Mouse (Mus musculus) intestine, embryonic 15.5 days (tissue): ENCODE measurements around the gene Bach2. TPM values are rescaled to one million over a fixed set of nuclear protein-coding genes. Genes with fewer than 3 reads are reported as not detected.

ENCODE experiments used
- ATAC-seq: fragments of 200-750 bp; cut with Nextera tagmentation; 2 replicates; pipeline ENCODE4 v1.8.0; 2017; ENCODE audit warnings: moderate TSS enrichment, moderate library complexity
- H3K27ac ChIP-seq: fragments of 300-500 bp; sonication (generic); 2 replicates; pipeline ENCODE4 v1.5.1; 2015; ENCODE audit warnings: mild to moderate bottlenecking, inconsistent platforms
- H3K27me3 ChIP-seq: fragments of 300-500 bp; sonication (generic); replicated peaks from 2 replicates; pipeline ENCODE4 v1.6.1; 2015; ENCODE audit warnings: inconsistent platforms
- H3K36me3 ChIP-seq: fragments of 300-500 bp; sonication (generic); 2 replicates; pipeline ENCODE4 v1.6.1; 2015; ENCODE audit warnings: inconsistent platforms
- H3K4me1 ChIP-seq: fragments of 300-500 bp; sonication (generic); replicated peaks from 2 replicates; pipeline ENCODE4 v1.6.1; 2015; ENCODE audit warnings: inconsistent platforms
- H3K4me2 ChIP-seq: fragments of 300-500 bp; sonication (generic); replicated peaks from 2 replicates; pipeline ENCODE4 v1.6.1; 2015; ENCODE audit warnings: mild to moderate bottlenecking, inconsistent platforms
- H3K4me3 ChIP-seq: fragments of 300-500 bp; sonication (generic); replicated peaks from 2 replicates; pipeline ENCODE4 v1.5.1; 2015; ENCODE audit warnings: inconsistent platforms
- H3K9ac ChIP-seq: fragments of 300-500 bp; sonication (generic); 2 replicates; pipeline ENCODE4 v1.6.1; 2015; ENCODE audit warnings: inconsistent platforms
- H3K9me3 ChIP-seq: fragments of 300-500 bp; sonication (generic); 2 replicates; pipeline ENCODE4 v1.6.1; 2016; ENCODE audit warnings: inconsistent platforms
- WGBS: fragments of 180-500 bp; shearing (Covaris S2); methylation state at CpG from one replicate; pipeline ENCODE4 v1.1.7; 2015; 5-methylcytosine and 5-hydroxymethylcytosine counted together
- polyA plus RNA-seq: library from polyadenylated mRNA; unstranded; fragments of >200 nt; fragmentation: Nextera tagmentation; extraction: Ambion mirVana; gene quantifications from 2 replicates; pipeline ENCODE4 v1.2.1, GENCODE M21; 2015

Gene Bach2
- polyA plus RNA-seq, 1 experiment from 2014 or later: 4.7 TPM

DNA sequence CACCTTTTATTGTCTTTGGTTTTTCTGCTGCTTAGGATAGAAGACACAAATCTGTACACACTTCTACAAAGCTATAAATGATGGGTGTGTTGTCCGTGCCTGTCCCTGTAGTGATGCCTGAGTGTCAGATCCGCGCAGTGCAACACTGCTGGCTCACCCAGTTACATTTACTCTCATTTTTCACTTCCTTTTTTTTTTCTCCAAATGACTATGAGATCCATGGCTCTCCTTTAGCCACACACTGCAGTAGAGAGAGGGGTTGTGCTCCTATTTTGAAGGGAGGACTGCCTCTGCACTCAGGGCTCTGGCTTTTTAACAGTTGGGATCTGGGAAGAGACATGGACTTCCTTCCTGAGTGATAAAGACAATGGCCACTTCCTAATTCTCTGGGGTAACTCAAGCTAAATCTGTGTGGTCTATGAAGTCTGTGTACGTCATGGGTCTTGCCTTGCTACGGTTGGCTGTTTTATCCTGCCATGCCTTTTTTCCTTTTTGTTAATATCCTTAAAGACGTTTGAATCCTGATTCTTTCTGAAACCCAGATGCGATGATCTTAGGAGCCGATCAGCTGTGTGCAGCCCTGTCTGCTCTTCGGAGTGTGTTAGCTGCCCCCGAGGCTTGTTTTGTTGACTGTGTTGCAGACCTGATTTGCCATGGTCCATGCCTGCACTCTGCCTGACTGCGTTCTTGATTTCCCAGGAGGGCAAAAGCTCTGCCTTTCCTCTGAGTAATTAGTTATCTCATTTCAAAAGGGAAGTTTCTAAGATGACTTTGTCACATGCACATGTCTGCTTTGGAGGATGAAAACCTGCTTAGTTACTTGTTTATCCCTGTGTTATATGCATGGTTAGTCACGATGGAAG, 120.2 kb downstream of the Bach2 start:
- no peak overlapping the region for H3K4me2 ChIP-seq
- H3K4me1 ChIP-seq: peaks cover 4% of the 10 kb centered on the region; the same call in 1 of the 2 replicates
- no peaks in the 10 kb centered on the region for H3K36me3 ChIP-seq
- no peak overlapping the region for H3K4me3 ChIP-seq
- 0 out of 2 replicates have a peak, but pooled peaks have one; percentile 25 for ATAC-seq
- H3K27me3 ChIP-seq: no peaks in the 10 kb centered on the region
- no peak overlapping the region for H3K9ac ChIP-seq
- 56% methylated on average over 12 of the region's 12 CpGs for WGBS
- no peaks in the 10 kb centered on the region for H3K9me3 ChIP-seq
- H3K27ac ChIP-seq: no peak overlapping the region

DNA sequence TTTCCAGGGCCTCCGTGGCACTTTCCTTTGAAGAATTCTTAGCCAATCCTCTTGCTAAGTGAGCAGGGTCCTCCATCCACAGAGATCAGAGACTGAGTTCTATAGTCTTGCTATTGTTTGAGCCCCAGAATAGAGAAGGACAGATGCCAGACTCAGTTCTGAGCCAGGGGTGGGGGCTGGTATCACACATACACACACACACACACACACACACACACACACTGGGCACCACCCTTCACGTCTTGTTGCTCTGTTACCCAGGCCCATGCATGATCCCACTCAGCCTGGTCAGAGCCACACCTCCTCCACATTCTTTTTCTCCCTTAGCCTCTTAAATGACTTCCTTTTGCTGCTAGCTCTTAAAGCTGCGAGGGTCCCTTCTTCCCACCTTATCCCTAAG, 121.0 kb downstream of the Bach2 start:
- H3K4me1 ChIP-seq: peaks cover 4% of the 10 kb centered on the region; the same call in 1 of the 2 replicates
- H3K27ac ChIP-seq: no peak overlapping the region
- ATAC-seq: no peak

DNA sequence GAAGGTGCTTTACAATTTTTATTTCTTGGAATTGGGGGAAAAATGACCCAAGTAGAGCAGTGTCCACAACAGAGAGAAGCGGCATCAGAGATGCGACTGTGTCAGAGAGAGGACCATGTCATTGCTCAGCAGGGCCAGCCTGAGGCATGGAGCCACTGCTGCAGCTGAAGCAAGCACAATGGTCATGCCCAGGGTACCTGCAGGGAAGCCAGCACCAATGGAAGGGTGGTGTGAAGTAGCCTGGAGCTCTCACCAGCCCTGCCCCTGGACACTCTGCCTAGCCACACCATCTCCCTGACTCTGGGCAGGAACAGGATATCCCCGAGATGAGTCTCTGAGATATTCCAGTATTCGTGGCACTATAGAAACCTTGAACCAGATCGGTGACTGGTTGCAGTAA, 121.9 kb downstream of the Bach2 start:
- ATAC-seq: no peak
- Histone ChIP-seq H3K4me3 (no peak overlapping the region), H3K27ac (no peak overlapping the region), H3K4me1 (peaks cover 4% of the 10 kb centered on the region; the same call in 1 of the 2 replicates), H3K27me3 (no peaks in the 10 kb centered on the region), H3K36me3 (no peaks in the 10 kb centered on the region), H3K9ac (no peak overlapping the region), H3K9me3 (no peaks in the 10 kb centered on the region), H3K4me2 (no peak overlapping the region)
- 88% methylated on average over 5 of the region's 5 CpGs for WGBS

More for the DNA sequence above, 121.0 kb downstream of the Bach2 start:
- H3K4me3 ChIP-seq: no peak overlapping the region
- H3K4me2 ChIP-seq: no peak overlapping the region
- no peaks in the 10 kb centered on the region for H3K27me3 ChIP-seq
- WGBS: 47% methylated on average over 3 of the region's 3 CpGs
- no peak overlapping the region for H3K9ac ChIP-seq
- no peaks in the 10 kb centered on the region for H3K9me3 ChIP-seq
- H3K36me3 ChIP-seq: no peaks in the 10 kb centered on the region

DNA sequence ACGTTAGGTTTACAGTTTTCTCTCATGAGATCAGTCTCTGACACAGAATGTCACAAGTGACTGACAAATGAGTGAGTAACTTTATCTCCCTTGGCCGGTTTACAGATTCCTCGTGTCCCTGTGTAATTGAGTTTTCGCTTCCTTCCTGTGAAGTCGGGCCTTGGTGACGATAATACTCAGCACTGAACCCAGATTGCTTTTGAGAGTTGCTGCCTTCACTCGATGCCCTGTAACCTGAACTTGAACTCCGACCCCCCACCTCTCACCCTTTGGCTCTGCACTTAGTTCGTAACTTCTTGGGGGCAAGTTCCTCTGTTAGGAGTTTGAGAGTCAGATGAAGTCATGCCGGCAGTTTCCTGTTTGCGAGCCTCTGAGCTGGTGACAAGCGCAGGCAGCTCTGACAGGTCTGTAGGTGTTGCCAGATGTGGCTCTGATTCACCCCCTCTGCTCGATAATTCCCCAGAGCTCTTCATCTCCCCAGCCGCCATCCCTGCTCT, 124.9 kb downstream of the Bach2 start:
- Histone ChIP-seq H3K9me3 (no peaks in the 10 kb centered on the region), H3K4me1 (no peaks in the 10 kb centered on the region), H3K4me3 (no peak overlapping the region), H3K4me2 (no peak overlapping the region), H3K27me3 (no peaks in the 10 kb centered on the region), H3K9ac (no peak overlapping the region), H3K36me3 (no peaks in the 10 kb centered on the region), H3K27ac (no peak overlapping the region)
- no peak for ATAC-seq
- WGBS: 57% methylated on average over 14 of the region's 14 CpGs

DNA sequence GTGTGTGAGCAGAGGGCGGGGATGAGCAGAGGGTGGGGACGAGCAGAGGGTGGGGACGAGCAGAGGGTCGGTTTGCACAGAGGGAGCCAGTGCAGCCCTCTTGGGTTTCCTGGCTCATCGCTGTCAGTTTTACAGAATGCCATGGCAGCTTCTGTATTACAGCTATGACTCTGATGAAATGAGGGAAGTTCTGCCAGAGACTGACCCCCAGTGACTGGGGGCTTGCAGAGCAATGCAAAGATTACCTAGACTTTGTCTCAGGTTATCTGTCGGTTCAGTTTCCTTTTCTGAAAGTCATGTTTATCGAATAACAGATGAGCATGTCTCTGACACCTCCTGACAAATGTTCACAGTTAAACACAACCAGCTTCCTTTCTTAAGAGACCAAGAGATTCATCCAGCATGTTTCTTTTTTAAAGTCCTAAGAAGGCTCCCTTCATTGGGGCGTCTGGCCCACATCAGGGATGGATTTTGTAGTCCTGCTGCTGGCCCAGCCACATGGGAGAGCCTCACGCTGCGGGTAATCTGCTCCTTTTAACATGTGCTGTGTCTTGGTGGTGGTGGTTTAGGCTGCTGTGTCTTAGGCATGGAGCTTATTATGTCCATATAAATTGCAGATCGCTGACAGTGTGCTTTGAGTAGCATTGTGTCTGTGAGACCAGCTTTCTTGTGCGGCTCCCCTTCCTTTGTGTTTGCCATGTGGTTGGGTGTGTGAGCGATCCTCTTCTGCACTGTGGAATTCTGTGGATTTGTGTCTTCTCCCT, 126.7 kb downstream of the Bach2 start:
- no peaks in the 10 kb centered on the region for H3K27me3 ChIP-seq
- H3K9ac ChIP-seq: no peak overlapping the region
- no peaks in the 10 kb centered on the region for H3K9me3 ChIP-seq
- H3K27ac ChIP-seq: no peak overlapping the region
- no peaks in the 10 kb centered on the region for H3K36me3 ChIP-seq
- 44% methylated on average over 13 of the region's 13 CpGs for WGBS
- no peak overlapping the region for H3K4me3 ChIP-seq
- H3K4me2 ChIP-seq: no peak overlapping the region
- ATAC-seq: no peak
- no peaks in the 10 kb centered on the region for H3K4me1 ChIP-seq

DNA sequence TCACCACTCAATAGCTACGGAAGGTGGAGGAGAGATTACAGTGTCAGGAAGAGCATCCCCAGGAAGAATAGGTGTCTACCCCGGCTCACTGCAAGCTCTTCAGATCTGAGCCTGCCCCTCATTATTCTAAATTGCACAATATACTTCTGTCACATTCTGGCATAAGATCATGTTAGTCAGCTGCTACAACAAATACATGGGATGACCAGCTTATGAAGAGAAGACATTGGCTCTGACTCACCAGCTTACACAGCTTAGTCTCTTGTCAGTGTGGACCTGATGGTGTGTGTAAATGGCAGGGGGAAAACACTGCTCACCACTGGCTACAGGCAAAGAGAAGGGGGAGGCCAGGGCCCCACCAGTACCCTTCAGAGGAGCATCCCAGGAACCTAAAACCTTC, 127.6 kb downstream of the Bach2 start:
- 86% methylated on average over 2 of the region's 2 CpGs for WGBS
- Histone ChIP-seq H3K27me3 (no peaks in the 10 kb centered on the region), H3K4me2 (no peak overlapping the region), H3K4me3 (no peak overlapping the region), H3K9ac (no peak overlapping the region), H3K27ac (no peak overlapping the region), H3K4me1 (no peaks in the 10 kb centered on the region), H3K9me3 (no peaks in the 10 kb centered on the region), H3K36me3 (no peaks in the 10 kb centered on the region)
- no peak for ATAC-seq

DNA sequence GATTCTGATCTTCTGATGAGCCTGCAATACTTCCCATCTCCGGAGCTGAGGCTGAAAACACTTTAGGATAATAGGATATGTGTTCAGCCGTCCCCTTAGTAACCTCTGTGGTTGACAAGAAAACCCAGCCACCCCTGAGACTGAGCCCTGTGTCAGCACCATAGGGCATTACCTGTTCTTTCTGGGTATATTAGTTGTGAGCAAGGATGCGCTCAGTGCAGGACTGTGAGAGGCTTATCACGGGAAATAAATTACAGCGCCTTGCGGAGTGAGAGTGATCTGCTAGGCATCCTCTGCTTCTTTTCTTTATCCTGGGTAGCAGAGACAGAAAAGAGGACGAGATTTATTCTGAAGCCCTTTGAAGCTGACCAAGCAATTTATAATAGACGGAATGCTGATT, 129.7 kb downstream of the Bach2 start:
- no peaks in the 10 kb centered on the region for H3K27me3 ChIP-seq
- WGBS: 56% methylated on average over 8 of the region's 8 CpGs
- H3K9me3 ChIP-seq: no peaks in the 10 kb centered on the region

DNA sequence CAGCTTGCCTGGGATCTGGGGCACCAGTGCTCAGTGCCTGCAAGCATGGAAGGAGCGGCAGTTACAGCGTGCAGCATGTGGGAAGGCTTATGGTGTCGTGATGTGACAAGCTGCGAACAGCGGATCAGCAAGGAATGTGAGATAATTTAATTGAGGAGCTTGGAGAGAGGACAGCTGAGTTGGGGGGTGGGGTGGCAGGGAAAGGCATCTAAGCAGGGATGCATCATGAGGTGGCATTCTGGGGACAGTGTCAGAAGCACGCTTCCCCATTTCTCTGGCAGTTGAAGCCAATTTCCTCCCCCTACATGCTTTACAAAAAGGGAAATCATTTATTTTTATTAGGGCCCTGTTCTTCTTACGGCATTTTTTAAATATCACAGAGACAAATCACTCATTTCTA, 134.5 kb downstream of the Bach2 start:
- Histone ChIP-seq H3K4me2 (0 out of 2 replicates have a peak overlapping the region, but pooled peaks have one; percentile 0), H3K4me1 (peaks cover 7% of the 10 kb centered on the region), H3K36me3 (no peaks in the 10 kb centered on the region), H3K27ac (no peak overlapping the region), H3K27me3 (no peaks in the 10 kb centered on the region), H3K9me3 (no peaks in the 10 kb centered on the region), H3K4me3 (no peak overlapping the region), H3K9ac (no peak overlapping the region)
- ATAC-seq: no peak
- 31% methylated on average over 7 of the region's 7 CpGs for WGBS

More for the DNA sequence above, 129.7 kb downstream of the Bach2 start:
- no peak overlapping the region for H3K4me3 ChIP-seq
- H3K27ac ChIP-seq: no peak overlapping the region
- H3K36me3 ChIP-seq: no peaks in the 10 kb centered on the region
- H3K4me2 ChIP-seq: no peak overlapping the region
- no peak overlapping the region for H3K9ac ChIP-seq
- no peak for ATAC-seq
- peaks cover 7% of the 10 kb centered on the region for H3K4me1 ChIP-seq

DNA sequence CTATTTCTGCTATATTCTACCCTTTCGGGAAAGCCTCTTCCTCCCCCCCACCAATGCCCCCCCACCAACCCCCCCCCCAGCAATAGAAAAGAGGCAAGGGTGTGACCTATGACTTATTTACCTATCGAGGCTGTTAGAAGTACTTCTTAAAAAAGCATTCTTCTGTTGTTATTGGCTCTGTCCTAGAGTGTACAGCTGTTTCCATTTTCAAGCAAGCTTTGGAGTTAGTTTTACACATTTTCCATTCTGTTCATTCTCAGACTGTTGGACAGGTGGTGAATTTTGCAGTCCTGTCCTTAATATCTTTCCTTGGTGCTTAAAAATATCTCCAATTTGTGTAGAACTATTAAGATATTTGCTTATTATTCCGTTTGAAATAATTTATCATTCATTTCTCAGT, 134.9 kb downstream of the Bach2 start:
- Histone ChIP-seq H3K27me3 (no peaks in the 10 kb centered on the region), H3K4me3 (no peak overlapping the region), H3K9ac (no peak overlapping the region), H3K4me2 (no peak overlapping the region), H3K4me1 (peaks cover 7% of the 10 kb centered on the region), H3K27ac (no peak overlapping the region), H3K36me3 (no peaks in the 10 kb centered on the region), H3K9me3 (no peaks in the 10 kb centered on the region)
- ATAC-seq: no peak
- 45% methylated on average over 3 of the region's 3 CpGs for WGBS

DNA sequence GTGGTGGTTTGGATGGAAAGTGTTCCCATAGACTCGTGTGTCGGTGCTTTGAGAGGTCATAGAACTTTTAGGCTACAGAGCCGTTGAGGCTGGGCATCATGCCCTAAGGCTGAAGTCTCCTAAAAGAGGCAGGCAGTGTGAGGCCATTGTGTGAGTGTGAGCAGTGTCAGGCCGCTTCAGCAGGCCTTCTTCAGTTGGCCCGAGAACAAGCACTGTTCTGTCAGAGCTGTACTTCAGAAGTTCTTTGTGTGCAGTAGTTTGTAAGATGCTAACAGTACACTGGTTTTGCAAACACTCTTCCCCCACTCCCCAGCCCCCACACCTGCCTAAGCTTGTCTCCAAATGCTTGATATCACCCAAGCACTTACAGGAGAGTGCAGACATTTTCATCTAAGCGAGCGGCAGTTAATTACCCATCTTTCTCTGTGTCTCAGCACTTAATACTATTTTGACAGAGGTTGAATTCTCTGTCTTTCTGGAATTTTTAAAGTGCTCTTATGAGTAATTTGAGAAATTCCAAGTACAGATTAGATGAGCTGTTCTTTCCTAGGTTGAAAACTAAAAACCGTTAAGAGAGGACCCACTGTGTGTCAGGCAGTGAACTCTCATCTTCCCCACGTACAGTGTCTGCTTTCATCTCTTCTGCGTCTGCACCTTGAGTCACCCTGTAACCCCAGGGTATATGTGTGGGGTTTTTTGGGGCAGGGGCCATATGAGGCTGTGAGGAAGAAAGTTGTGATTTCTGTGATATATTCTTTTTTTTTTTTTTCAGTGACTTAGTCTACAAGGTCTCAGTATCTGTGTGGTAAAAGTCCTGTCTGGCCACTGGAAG, 136.4 kb downstream of the Bach2 start:
- peaks cover 7% of the 10 kb centered on the region for H3K4me1 ChIP-seq
- whole genome bisulfite sequencing: 72% methylated on average over 10 of the region's 10 CpGs
- H3K27me3 ChIP-seq: no peaks in the 10 kb centered on the region
- H3K4me2 ChIP-seq: no peak overlapping the region
- no peaks in the 10 kb centered on the region for H3K36me3 ChIP-seq
- no peak overlapping the region for H3K27ac ChIP-seq
- ATAC-seq: no peak
- H3K4me3 ChIP-seq: no peak overlapping the region
- H3K9ac ChIP-seq: no peak overlapping the region
- H3K9me3 ChIP-seq: no peaks in the 10 kb centered on the region

DNA sequence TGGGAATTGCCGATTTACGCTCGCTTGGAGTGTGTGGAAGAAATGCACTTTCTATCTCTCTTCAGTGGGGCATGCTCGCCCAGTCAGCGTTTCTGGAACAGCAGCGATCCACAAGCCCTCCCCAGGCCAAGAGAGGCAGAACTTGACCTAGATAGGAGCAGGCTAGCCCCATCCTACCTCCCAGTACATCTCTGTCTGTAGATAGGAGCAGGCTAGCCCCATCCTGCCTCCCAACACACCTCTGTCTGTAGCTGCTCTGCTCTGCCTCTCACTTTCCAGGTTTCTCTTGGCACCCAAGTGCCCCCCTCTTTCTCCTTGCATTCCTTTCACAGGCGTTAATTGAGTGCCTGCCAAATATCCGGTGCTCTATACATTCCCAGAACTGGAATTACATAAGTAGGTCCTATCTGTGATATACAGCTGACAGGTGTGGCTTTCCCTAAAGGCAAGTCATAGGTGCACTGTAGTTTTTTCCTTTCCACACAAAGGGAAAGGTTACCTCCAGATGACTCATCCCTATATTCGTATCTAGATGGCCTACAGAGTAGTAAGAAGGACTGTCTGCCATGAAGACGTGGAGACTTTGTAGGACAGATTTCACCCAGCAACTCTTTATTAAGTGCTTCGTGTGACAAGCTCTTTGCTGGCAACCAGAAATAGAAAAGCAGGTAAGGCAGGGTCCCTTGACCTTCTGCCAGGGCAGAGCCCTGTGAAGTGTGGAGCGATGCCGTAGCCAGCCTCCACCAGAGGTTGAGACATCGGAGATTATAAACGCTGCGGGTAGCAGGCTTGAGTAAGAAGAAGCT, 137.3 kb downstream of the Bach2 start:
- ATAC-seq: no peak
- Histone ChIP-seq H3K9ac (no peak overlapping the region), H3K4me2 (no peak overlapping the region), H3K4me3 (no peak overlapping the region), H3K4me1 (peaks cover 7% of the 10 kb centered on the region), H3K27ac (no peak overlapping the region), H3K9me3 (no peaks in the 10 kb centered on the region), H3K36me3 (no peaks in the 10 kb centered on the region), H3K27me3 (no peaks in the 10 kb centered on the region)
- WGBS: 77% methylated on average over 16 of the region's 16 CpGs
